Mouse (Mus musculus): ENCODE measurements at regions not wholly inside any gene's neighbourhood (a gene's known extent, or its start where the extent isn't known, plus 50 kb on each side); places are given as distances from the start of the nearest gene placed in this dataset.

GRCm38 (mm10) chr4:131508154-131508553 lies 329.9 kb downstream of the Ptpru start:
- no peak for DNase-seq

DNA sequence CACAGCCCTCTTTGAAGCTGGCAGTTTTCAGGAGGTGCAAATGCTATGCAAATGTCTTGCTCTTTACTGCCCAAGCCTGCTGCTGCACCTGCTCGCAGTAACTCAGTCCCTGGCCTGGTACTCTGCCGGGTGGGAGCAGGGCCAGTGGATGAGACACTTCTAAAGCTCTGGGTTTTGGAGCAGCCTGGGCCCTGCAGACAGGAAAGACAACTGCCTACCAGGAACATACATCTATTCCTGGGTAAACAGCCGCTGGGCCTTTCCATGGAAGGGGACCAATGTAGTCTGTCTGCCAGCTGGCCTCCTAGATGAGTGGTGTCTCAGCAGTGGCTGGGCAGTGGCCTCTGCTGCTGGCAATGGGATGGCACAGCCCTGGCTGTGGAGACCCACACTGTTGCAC lies 326.5 kb downstream of the Ptpru start:
- DNase-seq = no peak

DNA sequence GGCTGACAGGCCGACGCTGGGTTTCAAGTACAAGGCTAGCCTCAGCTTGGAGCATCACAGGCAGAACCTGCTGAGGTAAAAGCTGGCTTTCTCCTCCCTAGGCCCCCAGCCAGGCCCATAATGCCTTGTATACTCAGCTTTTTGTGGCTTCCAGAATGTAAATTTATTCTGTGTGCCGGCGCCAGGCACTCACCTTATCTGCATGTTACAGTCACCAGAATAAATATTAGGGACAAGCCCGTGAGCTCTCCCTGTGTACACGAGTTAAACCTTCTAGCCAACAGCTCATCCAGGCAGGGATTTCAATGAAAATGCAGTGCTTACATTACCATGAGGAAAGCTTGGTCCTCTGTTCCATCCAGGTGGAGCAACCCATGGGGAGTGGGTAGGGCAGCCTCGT lies 325.3 kb downstream of the Ptpru start:
- DNase-seq = no peak

DNA sequence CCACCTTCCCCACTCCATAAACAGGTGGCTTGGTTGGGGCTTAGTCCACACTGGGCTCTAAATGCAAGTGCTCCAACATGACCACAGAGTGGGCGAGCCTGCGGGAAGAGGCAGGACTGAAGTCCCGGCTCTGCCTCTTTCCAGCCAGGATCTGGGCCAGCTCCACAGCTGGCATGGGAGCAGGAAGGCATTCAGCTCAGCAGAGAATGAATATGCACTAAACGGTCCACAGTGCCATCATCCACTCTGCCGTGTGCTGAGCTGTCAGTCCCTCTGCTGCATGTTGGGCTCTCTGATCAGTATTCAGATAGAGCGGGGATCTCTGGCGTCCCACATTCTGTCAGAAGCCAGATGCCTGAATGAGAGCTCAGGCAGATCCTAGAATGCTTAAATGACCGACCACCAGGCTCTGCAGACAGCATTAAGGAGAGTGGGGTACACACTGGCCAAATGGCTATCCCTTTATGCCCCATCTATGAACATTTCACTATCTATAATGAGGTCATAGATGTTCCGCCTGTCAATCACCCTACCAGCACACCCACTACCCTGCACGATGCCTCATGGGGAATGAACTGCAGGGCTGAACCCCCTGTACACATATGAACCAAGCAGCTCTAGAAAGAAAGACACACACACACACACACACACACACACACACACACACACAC lies 317.3 kb downstream of the Ptpru start:
- no peak for DNase-seq

- no peak for DNase-seq
Observed at GRCm38 (mm10) chr4:131521307-131521651, 316.8 kb downstream of the Ptpru start.

- DNase-seq = no peak
Observed at GRCm38 (mm10) chr4:131525236-131525635, 312.9 kb downstream of the Ptpru start.

- no peak for DNase-seq
Observed at GRCm38 (mm10) chr4:131530491-131530890, 307.6 kb downstream of the Ptpru start.

- DNase-seq = peak; percentile 17
Observed at GRCm38 (mm10) chr4:131531003-131531402, 307.1 kb downstream of the Ptpru start.

- DNase-seq = no peak
Observed at GRCm38 (mm10) chr4:131534831-131535230, 303.3 kb downstream of the Ptpru start.

DNA sequence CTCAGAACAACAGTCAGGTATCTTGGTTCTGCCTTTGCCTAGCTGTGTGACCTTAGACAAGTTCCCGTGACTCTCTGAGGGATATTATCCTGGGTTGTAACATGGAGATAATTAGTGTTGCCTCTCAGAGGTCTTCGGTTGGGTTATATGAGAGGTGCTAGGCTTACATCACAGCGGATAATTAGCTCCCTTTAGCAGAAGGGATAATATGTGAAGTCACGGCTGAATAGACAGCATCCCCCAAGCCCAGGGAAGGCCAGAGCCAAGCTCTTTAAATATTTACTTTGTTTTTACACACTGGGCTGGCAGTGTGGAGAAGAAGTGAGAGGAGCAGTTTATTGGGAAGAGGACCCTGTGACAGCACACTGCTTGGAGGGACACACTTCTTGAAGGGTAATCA lies 299.9 kb downstream of the Ptpru start:
- no peak for DNase-seq

- DNase-seq = no peak
Observed at GRCm38 (mm10) chr4:131546422-131547200, 291.5 kb downstream of the Ptpru start.

DNA sequence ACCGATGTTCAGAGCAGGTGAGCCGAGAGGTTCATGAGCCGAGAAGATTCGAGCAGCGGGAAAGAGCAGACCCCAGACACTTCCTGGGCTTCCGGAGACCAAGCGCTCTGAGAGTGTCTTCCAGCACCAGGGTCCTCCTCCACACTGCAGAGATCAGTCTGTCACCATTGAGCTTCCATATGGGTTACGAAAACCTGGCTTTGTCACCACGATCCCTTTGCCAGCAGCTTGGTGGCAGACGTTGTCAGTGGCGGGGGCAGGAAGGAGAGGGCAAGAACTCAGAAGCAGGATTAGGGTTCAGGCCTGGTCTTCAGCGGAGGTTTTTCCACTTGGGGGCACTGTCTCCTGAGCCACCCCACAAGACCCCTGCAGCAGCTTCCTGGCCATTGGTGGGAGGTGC lies 288.5 kb downstream of the Ptpru start:
- no peak for DNase-seq

DNA sequence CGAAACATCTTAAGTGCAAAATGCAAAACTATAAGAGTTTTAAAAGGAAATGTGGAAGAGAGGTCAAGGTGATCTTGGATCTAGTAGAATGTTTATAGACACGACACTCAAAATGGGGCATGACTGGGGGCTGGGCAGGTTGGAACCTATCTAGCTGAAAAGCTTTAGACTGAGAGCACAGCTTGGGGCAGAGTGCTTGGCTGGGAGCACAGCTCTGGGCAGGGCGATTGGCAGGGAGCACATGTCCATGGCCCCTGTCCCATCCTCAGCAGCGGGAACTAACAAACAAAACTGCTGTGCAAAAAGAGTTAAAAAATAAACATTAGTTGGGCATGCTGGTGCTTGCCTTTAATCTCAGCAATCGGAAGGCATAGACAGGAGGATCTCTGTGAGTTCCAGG lies 279.6 kb downstream of the Ptpru start:
- no peak for DNase-seq

DNA sequence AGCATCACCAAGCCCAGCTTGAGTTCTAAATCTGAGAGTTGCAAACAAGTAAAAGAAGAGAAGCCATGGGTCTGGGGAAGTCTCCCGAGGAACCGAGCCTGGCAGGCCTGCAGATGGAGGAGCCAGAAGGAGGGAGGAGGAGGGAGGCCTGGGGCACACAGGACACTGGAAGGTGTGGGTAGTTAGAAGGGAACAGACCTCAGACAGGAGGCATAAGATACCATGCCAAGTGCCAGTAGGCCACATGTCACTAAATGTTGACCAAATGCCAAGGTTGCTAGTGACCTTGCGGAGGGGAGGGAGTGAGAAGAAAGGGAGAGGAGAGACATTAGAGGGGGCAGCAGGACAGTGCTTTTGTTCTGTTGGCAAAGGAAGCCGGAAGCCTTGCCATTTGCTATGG lies 274.2 kb downstream of the Ptpru start:
- no peak for DNase-seq

DNA sequence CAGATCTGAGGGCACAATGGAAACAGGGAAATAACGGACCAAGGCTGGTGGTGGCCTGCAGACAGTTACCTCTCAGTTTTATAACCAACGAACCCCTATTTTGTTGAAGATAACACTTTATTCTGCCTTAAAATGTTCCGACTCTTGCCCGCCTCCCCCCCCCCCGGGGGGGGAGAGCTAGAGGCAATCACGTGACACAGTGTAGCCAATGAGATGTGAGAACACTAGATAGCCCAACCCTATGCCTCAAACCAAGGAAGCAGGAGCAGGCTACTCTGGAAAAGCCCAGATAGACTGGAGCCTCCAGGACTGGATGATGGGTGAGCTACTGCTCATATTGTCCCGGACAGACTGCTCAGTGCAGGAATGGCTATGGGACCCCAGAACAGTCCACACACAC lies 272.9 kb downstream of the Ptpru start:
- DNase-seq = no peak

DNA sequence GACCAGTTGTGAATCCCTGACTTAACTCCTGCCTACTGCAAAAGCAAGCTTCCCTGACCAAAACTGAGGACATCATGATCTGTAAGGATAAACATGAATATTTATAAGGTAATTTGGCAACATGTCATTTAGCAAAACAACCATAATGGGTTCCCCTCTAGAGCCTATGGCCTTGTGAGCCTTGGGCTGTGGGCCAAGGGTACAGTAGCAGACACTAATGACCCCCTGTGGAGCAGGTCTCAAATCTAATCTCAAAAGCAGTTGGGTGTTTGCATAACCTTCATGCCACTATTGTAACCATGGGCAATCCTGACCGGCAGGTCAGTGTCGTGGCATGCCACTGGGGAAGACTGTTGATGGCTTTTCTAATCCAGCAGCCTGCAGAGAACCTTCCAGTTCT lies 270.8 kb downstream of the Ptpru start:
- no peak for DNase-seq

GRCm38 (mm10) chr4:131569156-131569555 lies 268.9 kb downstream of the Ptpru start:
- no peak for DNase-seq

GRCm38 (mm10) chr4:131577571-131577970 lies 260.5 kb downstream of the Ptpru start:
- DNase-seq = no peak

GRCm38 (mm10) chr4:131585946-131586345 lies 252.1 kb downstream of the Ptpru start:
- DNase-seq = peak; percentile 36

DNA sequence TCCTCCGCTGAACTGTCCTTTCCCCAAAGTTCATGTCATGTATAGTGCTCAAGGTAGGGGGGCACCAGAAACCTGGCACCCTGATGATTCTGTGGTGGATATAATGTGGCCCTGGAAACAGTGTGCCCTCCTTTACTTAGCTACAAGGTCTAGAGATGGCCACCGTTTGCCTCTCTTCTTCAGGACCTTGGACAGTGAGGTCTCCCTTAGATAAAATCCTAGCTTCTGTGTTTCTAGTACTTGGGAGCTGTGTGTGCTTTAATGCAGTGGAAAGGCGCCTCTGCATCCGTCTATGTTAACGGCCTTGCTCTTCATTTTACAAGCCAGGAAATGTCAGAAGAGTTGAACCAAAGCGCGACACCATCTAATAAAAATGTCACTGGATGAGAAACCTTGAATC lies 250.6 kb downstream of the Ptpru start:
- no peak for DNase-seq

DNA sequence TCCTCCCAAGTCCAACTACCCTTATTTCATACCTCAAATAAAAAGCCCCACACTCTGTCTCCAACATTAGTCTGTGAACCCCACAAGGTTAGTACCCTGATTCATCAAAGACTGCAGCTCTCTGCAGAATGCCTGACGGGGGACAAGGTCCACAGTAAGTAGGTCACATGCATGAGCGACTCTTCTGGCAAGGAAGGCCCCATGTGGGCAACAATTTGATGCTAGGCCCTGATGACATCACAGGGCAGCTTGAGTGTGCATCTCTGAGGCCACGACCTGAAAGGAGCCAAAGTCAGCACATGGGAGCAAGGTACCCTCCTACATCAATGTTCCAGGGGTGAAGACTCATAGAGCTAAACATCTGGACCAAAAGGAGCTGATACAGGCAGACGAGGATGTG lies 248.0 kb downstream of the Ptpru start:
- DNase-seq = peak; percentile 77

DNA sequence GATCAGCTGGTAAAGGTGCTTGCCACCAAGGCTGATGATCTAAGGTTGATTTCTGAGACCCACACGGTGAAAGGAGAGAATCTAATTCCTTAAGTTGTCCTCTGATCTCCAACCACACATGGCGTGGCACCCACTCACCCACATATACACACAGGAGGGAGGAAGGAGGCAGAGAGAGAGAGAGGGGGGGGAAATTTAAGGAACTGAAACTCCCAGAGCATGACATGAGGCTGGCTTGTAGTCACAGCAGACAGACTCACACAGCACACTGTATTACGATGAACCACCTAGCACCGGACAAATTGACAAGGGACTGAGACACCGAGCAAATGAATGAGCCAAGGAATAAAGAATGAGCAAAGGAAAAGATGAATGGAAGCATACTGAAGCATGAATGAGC lies 246.6 kb downstream of the Ptpru start:
- no peak for DNase-seq

DNA sequence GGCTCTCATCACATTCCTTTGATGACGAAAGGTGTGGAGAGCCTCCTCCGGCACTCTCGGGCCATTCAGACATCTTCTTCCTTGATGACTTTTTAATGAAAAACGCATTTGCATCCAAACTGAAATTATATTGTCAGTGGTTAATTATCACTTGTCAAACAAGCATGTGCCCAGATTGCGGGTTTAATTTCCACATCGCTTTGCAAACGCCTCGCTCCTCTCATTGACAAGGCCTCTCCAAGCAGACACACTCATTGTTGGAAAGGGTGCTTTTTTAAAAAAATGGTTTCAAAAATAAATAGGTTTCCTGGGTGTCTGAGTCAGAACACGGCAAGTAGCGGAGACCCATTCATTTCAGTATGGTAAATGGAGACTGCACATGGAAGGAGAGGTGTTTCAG lies 240.1 kb downstream of the Ptpru start:
- DNase-seq = no peak

GRCm38 (mm10) chr4:131614434-131614833 lies 223.7 kb downstream of the Ptpru start:
- no peak for DNase-seq

DNA sequence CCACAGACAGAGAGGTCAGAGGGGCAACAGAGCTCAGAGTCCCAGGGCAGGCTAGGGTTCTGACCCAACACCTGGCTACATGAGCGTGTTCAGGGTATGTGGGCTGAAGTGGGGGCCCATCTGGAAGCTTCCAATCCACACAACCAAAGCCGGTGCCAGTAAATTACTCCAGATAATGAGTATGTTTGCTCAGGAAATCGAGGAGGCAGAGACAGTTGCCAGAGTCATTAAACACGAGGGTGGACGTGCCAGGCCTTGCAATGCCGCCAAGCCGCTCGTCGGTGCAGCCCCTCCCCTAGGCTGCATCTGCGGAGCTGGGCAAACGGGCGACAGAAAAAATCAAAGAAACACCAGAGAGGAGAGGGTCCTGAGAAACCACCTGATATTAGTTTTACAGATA lies 222.5 kb downstream of the Ptpru start:
- DNase-seq = no peak

Measured in kidney, adult 11 months (tissue).